Mouse (Mus musculus) cerebellum, adult (tissue): Measurements from ENCODE around the gene Gm8797.
"Not testable (repeated sequence)": the region's sequence is repeated elsewhere in the genome, so short reads cannot be mapped to it uniquely, and the experiment has no call there.

Experiments used
- ATAC-seq: cut with Nextera tagmentation; 2 replicates; pipeline ENCODE4 v1.9.2; 2017; ENCODE audit warnings: mild to moderate bottlenecking, moderate library complexity, mixed read lengths; ENCODE audit not compliant: insufficient number of reproducible peaks, low FRiP score, low TSS enrichment

Gm8797 gene

GRCm38 (mm10) chr3:5750506-5750905, at the start of gene Gm8797:
Gm8797 (plus strand) TSS chr3:5750806.
- not testable (repeated sequence) for ATAC-seq

GRCm38 (mm10) chr3:5714481-5714880, 36.1 kb upstream of the Gm8797 start:
- ATAC-seq = no peak

GRCm38 (mm10) chr3:5732931-5733330, 17.7 kb upstream of the Gm8797 start:
- no peak for ATAC-seq

DNA sequence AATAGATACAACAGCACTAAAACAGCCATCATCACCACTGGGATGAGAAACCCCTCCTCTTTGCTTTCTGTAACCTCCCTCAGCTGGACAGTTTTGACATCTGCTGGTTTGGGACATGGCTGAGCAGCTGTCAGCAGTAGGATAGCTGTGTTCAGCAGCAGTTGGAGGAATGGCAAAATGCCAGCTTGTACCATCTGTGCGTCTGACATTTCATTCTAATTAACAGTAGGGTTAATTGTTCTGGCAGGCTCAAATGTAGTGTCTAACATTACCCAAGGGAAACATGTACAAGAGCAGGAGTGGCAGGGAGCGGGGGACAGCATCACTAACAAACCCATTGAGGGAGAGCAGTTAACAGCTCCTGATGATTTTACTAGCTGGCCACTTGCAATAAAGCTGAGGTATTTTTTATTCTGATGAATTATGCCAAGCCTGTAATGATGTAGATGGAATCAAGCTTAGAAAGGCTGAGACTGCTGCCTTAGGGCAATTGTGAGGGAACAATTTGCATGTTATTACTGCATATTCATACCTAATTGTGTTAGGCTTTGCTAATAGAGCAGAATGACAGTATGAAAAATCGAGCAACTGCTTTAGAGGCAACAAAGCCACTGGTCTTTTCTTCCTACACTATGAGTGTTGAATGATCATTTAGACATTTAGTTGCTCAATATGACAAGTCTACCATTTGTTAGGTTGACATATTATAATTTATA, 4.3 kb downstream of the Gm8797 start:
- ATAC-seq = no peak; the same call in 1 of the 2 replicates

GRCm38 (mm10) chr3:5766256-5766655, 15.7 kb downstream of the Gm8797 start:
- ATAC-seq = no peak

DNA sequence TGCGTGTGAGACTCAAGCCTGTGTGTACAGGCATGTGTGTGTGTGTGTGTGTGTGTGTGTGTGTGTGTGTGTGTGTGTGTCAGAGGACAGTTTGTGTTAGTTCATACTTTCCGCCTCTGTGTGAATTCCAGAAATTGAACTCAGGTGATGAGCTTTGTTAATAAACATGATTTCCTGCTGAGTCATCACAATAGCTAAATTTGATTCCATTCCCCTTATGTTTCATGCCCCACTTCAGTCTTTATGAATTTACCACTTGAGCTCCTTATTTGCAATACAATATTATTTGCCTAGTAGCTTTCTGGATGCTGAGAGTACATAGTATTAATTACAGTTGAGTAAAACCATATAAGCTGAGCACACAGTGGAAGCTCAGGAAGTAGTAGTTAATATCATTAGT, 26.3 kb downstream of the Gm8797 start:
- no peak for ATAC-seq
